Mouse (Mus musculus): ENCODE measurements around the gene Cacnb2. TPM values are rescaled to one million over a fixed set of nuclear protein-coding genes. Genes with fewer than 3 reads are reported as not detected.

Gene Cacnb2
- polyA plus RNA-seq, 1 experiment from 2014 or later = 4.6 TPM

- no peaks in the 10 kb centered on the region for H3K9me3 ChIP-seq (ENCODE audit: control insufficient read depth, low read length)
- 72% methylated on average over 3 of the region's 3 CpGs for WGBS
- no peak overlapping the region for H3K4me3 ChIP-seq (replicated peaks; ENCODE audit: low read length)
- no peak overlapping the region for H3K4me2 ChIP-seq (ENCODE audit: low read length)
- ATAC-seq = no peak
- H3K27me3 ChIP-seq (replicated peaks; ENCODE audit: control insufficient read depth, insufficient read depth, low read length) = no peaks in the 10 kb centered on the region
- no peak overlapping the region for H3K27ac ChIP-seq (ENCODE audit: low read length)
- no peaks in the 10 kb centered on the region for H3K36me3 ChIP-seq (ENCODE audit: control insufficient read depth, insufficient read depth)
- H3K9ac ChIP-seq (replicated peaks; ENCODE audit: low read depth, low read length) = no peak overlapping the region
- peaks cover 2% of the 10 kb centered on the region; the same call in 1 of the 2 replicates for H3K4me1 ChIP-seq (replicated peaks; ENCODE audit: control insufficient read depth, insufficient read depth, low read length)
Measured at GRCm38 (mm10) chr2:14829451-14829850, 226.6 kb downstream of the Cacnb2 start.

GRCm38 (mm10) chr2:14831308-14831707, 228.4 kb downstream of the Cacnb2 start:
- 72% methylated on average over 2 of the region's 2 CpGs for WGBS
- ATAC-seq = 0 out of 2 replicates have a peak, but pooled peaks have one; percentile 45
- Histone ChIP-seq H3K4me2 (ENCODE audit: low read length) (no peak overlapping the region), H3K9me3 (ENCODE audit: control insufficient read depth, low read length) (no peaks in the 10 kb centered on the region), H3K4me3 (replicated peaks; ENCODE audit: low read length) (no peak overlapping the region), H3K9ac (replicated peaks; ENCODE audit: low read depth, low read length) (no peak overlapping the region), H3K36me3 (ENCODE audit: control insufficient read depth, insufficient read depth) (no peaks in the 10 kb centered on the region), H3K27ac (ENCODE audit: low read length) (no peak overlapping the region), H3K4me1 (replicated peaks; ENCODE audit: control insufficient read depth, insufficient read depth, low read length) (peaks cover 2% of the 10 kb centered on the region; the same call in 1 of the 2 replicates), H3K27me3 (replicated peaks; ENCODE audit: control insufficient read depth, insufficient read depth, low read length) (no peaks in the 10 kb centered on the region)

GRCm38 (mm10) chr2:14834700-14835317, 231.9 kb downstream of the Cacnb2 start:
- WGBS = 77% methylated on average over 5 of the region's 5 CpGs
- ATAC-seq = no peak

GRCm38 (mm10) chr2:14841272-14841671, 238.4 kb downstream of the Cacnb2 start:
- Histone ChIP-seq H3K9me3 (ENCODE audit: control insufficient read depth, low read length) (no peaks in the 10 kb centered on the region), H3K36me3 (ENCODE audit: control insufficient read depth, insufficient read depth) (no peaks in the 10 kb centered on the region), H3K27ac (ENCODE audit: low read length) (no peak overlapping the region), H3K4me1 (replicated peaks; ENCODE audit: control insufficient read depth, insufficient read depth, low read length) (no peaks in the 10 kb centered on the region), H3K4me2 (ENCODE audit: low read length) (no peak overlapping the region), H3K9ac (replicated peaks; ENCODE audit: low read depth, low read length) (no peak overlapping the region), H3K27me3 (replicated peaks; ENCODE audit: control insufficient read depth, insufficient read depth, low read length) (no peaks in the 10 kb centered on the region), H3K4me3 (replicated peaks; ENCODE audit: low read length) (no peak overlapping the region)
- ATAC-seq = no peak
- WGBS = 32% methylated on average over 1 of the region's 1 CpGs

More at GRCm38 (mm10) chr2:14834700-14835317, 231.9 kb downstream of the Cacnb2 start:
- no peak overlapping the region for H3K9ac ChIP-seq (replicated peaks; ENCODE audit: low read depth, low read length)
- H3K4me2 ChIP-seq (ENCODE audit: low read length) = no peak overlapping the region
- no peaks in the 10 kb centered on the region for H3K27me3 ChIP-seq (replicated peaks; ENCODE audit: control insufficient read depth, insufficient read depth, low read length)
- no peaks in the 10 kb centered on the region for H3K36me3 ChIP-seq (ENCODE audit: control insufficient read depth, insufficient read depth)
- no peak overlapping the region for H3K4me3 ChIP-seq (replicated peaks; ENCODE audit: low read length)
- no peaks in the 10 kb centered on the region for H3K4me1 ChIP-seq (replicated peaks; ENCODE audit: control insufficient read depth, insufficient read depth, low read length)
- no peak overlapping the region for H3K27ac ChIP-seq (ENCODE audit: low read length)
- no peaks in the 10 kb centered on the region for H3K9me3 ChIP-seq (ENCODE audit: control insufficient read depth, low read length)

GRCm38 (mm10) chr2:14846727-14847126, 243.8 kb downstream of the Cacnb2 start:
- ATAC-seq = peak; percentile 90
- H3K4me1 ChIP-seq (replicated peaks; ENCODE audit: control insufficient read depth, insufficient read depth, low read length) = no peaks in the 10 kb centered on the region
- no peak overlapping the region for H3K4me3 ChIP-seq (replicated peaks; ENCODE audit: low read length)
- H3K27me3 ChIP-seq (replicated peaks; ENCODE audit: control insufficient read depth, insufficient read depth, low read length) = no peaks in the 10 kb centered on the region
- H3K9ac ChIP-seq (replicated peaks; ENCODE audit: low read depth, low read length) = no peak overlapping the region
- no peaks in the 10 kb centered on the region for H3K36me3 ChIP-seq (ENCODE audit: control insufficient read depth, insufficient read depth)
- 58% methylated on average over 1 of the region's 1 CpGs for WGBS
- H3K9me3 ChIP-seq (ENCODE audit: control insufficient read depth, low read length) = no peaks in the 10 kb centered on the region
- H3K4me2 ChIP-seq (ENCODE audit: low read length) = no peak overlapping the region
- no peak overlapping the region for H3K27ac ChIP-seq (ENCODE audit: low read length)

- Histone ChIP-seq H3K9ac (replicated peaks; ENCODE audit: low read depth, low read length) (no peak overlapping the region), H3K9me3 (ENCODE audit: control insufficient read depth, low read length) (no peaks in the 10 kb centered on the region), H3K4me3 (replicated peaks; ENCODE audit: low read length) (no peak overlapping the region), H3K27me3 (replicated peaks; ENCODE audit: control insufficient read depth, insufficient read depth, low read length) (no peaks in the 10 kb centered on the region), H3K4me2 (ENCODE audit: low read length) (no peak overlapping the region), H3K4me1 (replicated peaks; ENCODE audit: control insufficient read depth, insufficient read depth, low read length) (no peaks in the 10 kb centered on the region), H3K27ac (ENCODE audit: low read length) (no peak overlapping the region), H3K36me3 (ENCODE audit: control insufficient read depth, insufficient read depth) (no peaks in the 10 kb centered on the region)
- WGBS = 90% methylated on average over 1 of the region's 1 CpGs
- ATAC-seq = peak; percentile 76
Measured at GRCm38 (mm10) chr2:14847188-14847587, 244.3 kb downstream of the Cacnb2 start.

GRCm38 (mm10) chr2:14850831-14851230, 247.9 kb downstream of the Cacnb2 start:
- 96% methylated on average over 1 of the region's 1 CpGs for whole genome bisulfite sequencing
- Histone ChIP-seq H3K4me3 (replicated peaks; ENCODE audit: low read length) (no peak overlapping the region), H3K9me3 (ENCODE audit: control insufficient read depth, low read length) (no peaks in the 10 kb centered on the region)

GRCm38 (mm10) chr2:14851383-14851782, 248.5 kb downstream of the Cacnb2 start:
- no peaks in the 10 kb centered on the region for H3K9me3 ChIP-seq (ENCODE audit: control insufficient read depth, low read length)
- no peak overlapping the region for H3K4me2 ChIP-seq (ENCODE audit: low read length)
- ATAC-seq = no peak
- H3K4me1 ChIP-seq (replicated peaks; ENCODE audit: control insufficient read depth, insufficient read depth, low read length) = no peaks in the 10 kb centered on the region
- 100% methylated on average over 1 of the region's 1 CpGs for WGBS
- H3K27me3 ChIP-seq (replicated peaks; ENCODE audit: control insufficient read depth, insufficient read depth, low read length) = no peaks in the 10 kb centered on the region
- H3K9ac ChIP-seq (replicated peaks; ENCODE audit: low read depth, low read length) = no peak overlapping the region
- no peak overlapping the region for H3K27ac ChIP-seq (ENCODE audit: low read length)
- no peaks in the 10 kb centered on the region for H3K36me3 ChIP-seq (ENCODE audit: control insufficient read depth, insufficient read depth)
- H3K4me3 ChIP-seq (replicated peaks; ENCODE audit: low read length) = no peak overlapping the region

More at GRCm38 (mm10) chr2:14850831-14851230, 247.9 kb downstream of the Cacnb2 start:
- Histone ChIP-seq H3K4me2 (ENCODE audit: low read length) (no peak overlapping the region), H3K27ac (ENCODE audit: low read length) (no peak overlapping the region), H3K36me3 (ENCODE audit: control insufficient read depth, insufficient read depth) (no peaks in the 10 kb centered on the region), H3K27me3 (replicated peaks; ENCODE audit: control insufficient read depth, insufficient read depth, low read length) (no peaks in the 10 kb centered on the region), H3K9ac (replicated peaks; ENCODE audit: low read depth, low read length) (no peak overlapping the region), H3K4me1 (replicated peaks; ENCODE audit: control insufficient read depth, insufficient read depth, low read length) (no peaks in the 10 kb centered on the region)
- no peak for ATAC-seq

- Histone ChIP-seq H3K9me3 (ENCODE audit: control insufficient read depth, low read length) (no peaks in the 10 kb centered on the region), H3K9ac (replicated peaks; ENCODE audit: low read depth, low read length) (no peak overlapping the region), H3K36me3 (ENCODE audit: control insufficient read depth, insufficient read depth) (no peaks in the 10 kb centered on the region), H3K4me1 (replicated peaks; ENCODE audit: control insufficient read depth, insufficient read depth, low read length) (no peaks in the 10 kb centered on the region), H3K27ac (ENCODE audit: low read length) (no peak overlapping the region), H3K4me2 (ENCODE audit: low read length) (no peak overlapping the region), H3K4me3 (replicated peaks; ENCODE audit: low read length) (no peak overlapping the region), H3K27me3 (replicated peaks; ENCODE audit: control insufficient read depth, insufficient read depth, low read length) (no peaks in the 10 kb centered on the region)
- 97% methylated on average over 2 of the region's 2 CpGs for WGBS
- no peak for ATAC-seq
Measured at GRCm38 (mm10) chr2:14854054-14854453, 251.2 kb downstream of the Cacnb2 start.

GRCm38 (mm10) chr2:14858301-14858700, 255.4 kb downstream of the Cacnb2 start:
- Histone ChIP-seq H3K9ac (replicated peaks; ENCODE audit: low read depth, low read length) (no peak overlapping the region), H3K27ac (ENCODE audit: low read length) (no peak overlapping the region), H3K4me2 (ENCODE audit: low read length) (no peak overlapping the region), H3K27me3 (replicated peaks; ENCODE audit: control insufficient read depth, insufficient read depth, low read length) (no peaks in the 10 kb centered on the region), H3K9me3 (ENCODE audit: control insufficient read depth, low read length) (no peaks in the 10 kb centered on the region), H3K4me1 (replicated peaks; ENCODE audit: control insufficient read depth, insufficient read depth, low read length) (peaks cover 3% of the 10 kb centered on the region; the same call in 1 of the 2 replicates), H3K4me3 (replicated peaks; ENCODE audit: low read length) (no peak overlapping the region), H3K36me3 (ENCODE audit: control insufficient read depth, insufficient read depth) (no peaks in the 10 kb centered on the region)
- 81% methylated on average over 1 of the region's 1 CpGs for WGBS
- no peak for ATAC-seq

Data from forebrain, embryonic 16.5 days (tissue).